Mouse (Mus musculus): ENCODE data around the gene Dnaja2. TPM values are rescaled to one million over a fixed set of nuclear protein-coding genes. Genes with fewer than 3 reads are reported as not detected.

The Dnaja2 gene
- total RNA-seq, 2 experiments from 2014 or later: 284 to 287 TPM

DNA sequence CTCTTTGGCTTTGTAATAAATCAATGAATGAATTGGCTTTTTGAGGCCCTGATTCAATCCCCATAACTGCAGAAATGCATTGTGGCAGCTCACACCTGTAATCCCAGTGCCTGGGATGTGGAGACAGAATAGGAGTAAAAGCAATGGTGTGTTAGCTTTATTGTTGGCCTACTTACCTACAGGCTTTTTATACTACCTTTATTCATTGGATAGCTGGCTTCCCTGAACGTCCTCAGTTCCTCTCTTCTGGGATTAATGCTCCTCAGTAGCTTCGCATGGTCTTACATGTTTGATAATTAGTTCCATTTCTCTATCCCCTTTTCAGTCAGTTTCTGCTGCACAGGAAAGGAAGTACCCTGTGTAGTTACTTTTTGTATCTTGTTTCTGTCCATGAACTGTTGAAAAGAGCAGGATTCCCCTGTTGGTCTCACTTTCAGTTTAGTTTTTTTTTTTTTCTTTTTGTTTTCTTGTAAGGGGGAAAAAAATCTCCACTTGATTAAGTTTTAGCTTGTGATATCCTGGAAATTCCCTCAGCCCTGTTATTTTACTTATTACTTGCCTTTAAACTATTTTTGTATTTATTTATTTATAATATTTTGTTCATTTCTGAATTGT is 1.9 kb upstream of the Dnaja2 start:
- DNase-seq: no peak

DNA sequence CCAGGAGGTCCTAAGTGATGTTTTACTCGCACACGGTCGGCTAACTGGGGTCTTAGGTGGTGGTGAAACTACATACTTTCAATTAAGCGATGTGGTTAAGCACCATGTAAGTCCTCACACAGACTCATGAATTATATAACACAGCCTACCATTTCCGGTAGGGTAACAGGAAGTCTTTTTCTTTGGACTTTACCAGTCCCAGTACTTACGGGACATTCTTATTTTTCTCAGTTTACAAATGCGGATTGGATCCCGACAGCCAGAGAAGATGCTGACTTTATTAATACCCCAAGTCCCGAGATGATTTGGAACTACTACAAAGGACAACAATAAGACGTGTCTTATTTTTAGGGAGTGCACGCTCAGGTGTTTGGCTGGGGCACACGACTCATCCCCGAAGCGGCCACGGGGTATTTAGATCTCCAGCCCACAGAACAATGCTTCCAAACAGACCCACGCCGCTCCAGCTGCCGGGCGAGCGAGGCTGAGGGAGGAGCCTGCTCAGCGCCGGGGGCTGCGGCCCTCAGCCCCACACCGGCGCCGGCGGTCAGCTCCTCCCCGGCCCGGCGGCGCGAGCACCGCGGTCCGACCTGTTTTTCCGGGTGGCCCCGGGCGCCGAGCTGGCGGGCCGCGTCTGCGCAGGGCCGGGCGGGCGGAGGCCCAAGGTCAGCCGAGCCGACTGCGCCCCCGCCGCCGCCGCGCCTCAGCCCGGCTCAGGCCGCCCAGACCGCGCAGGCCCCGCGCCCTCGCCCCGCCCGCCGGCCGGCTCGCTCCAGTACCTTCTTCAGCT is 558 bp downstream of the Dnaja2 start:
- peak; percentile 27 to 49 for DNase-seq

DNA sequence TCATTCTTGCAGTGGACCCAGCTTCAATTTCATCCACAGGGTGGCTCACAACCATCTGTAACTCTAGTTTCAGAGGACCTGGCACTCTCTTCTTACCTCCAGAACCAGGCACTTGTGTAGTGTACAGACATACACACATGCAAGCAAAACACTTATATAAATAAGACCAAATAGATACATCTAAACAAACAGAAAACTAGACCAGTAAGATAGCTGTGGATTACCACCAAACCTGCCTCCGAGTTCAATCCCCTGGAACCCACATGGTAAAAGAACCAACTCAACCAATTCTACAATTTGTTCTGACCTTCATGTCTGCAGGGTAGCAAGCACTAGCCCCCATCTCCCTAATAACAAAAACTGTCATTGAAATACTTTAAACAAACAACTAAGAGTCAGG is 3.2 kb downstream of the Dnaja2 start:
- no peak for DNase-seq

DNA sequence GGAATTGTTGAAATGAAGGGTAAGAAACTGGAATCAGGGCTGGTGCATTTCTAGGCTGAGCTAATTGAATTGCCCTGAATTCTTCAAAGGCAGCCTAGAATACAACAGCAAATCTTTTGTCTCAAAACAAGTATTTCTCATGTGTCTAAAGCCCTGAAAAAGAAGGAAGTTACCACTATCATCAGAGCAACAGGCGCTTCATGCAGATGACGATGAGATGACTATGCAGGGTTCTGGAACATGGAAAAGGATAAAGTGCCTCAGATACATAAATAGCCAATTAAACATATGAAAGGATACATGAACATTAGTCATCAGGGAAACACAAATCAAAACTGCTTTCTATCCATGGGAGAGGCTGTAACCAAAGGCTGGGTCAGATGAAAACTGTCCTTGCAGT is 18.8 kb downstream of the Dnaja2 start:
- DNase-seq: no peak

DNA sequence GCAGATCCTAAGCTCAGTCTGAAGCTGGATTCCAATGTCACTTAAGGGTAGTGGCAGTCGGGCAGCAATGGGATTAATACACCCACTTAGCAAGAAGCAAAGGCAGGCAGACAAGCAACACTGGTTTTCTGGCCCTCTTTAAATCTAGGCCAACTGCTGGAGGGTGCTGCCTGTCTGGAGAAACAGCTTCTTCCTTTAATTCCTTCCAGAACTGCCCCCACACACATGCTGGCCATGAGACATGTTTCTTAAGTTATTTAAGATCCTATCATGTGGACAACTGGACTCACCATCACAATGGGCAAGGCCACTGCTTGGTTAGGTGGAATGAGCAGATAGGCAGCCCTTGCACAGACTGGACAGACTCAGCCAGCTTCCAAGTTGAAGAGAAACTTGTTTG is 21.0 kb downstream of the Dnaja2 start:
- DNase-seq: no peak

DNA sequence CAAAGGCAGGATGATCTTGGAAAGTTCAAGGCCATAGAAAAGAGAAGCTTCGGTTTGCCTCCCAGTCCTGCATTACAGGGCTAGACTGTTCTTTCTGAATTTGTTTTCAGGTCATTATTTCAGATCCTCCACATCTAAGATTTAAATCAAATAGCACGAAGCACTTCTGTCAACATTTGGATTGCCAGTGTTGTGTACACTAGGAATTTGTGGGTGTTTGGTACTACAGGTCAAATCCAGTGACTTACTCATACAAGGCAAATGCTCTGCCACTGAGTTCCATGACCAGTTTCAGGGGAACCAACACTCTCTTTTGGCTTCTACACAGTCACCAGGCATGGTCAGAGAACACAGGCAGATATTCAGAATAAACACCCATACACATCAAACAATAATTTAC is 21.7 kb downstream of the Dnaja2 start:
- DNase-seq: no peak

DNA sequence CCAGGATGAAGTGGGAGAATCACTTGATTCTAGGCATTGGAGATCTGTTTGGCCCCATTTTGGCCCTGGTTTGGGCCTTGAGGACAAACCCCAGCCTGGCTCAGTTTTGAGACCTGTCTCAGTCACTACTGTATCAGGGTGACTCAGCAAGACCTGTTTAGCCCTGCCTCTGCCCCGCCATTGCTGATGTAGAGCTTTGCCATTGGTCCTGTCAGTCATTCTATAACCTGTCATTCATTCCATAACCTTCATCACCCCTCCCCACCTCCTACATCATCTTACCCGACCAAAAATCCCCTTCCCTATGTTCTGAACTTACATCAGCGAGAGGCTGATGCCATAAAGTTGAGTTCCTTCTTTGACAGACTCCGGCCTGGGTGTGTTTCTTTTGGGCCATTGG is 22.3 kb downstream of the Dnaja2 start:
- DNase-seq: no peak

DNA sequence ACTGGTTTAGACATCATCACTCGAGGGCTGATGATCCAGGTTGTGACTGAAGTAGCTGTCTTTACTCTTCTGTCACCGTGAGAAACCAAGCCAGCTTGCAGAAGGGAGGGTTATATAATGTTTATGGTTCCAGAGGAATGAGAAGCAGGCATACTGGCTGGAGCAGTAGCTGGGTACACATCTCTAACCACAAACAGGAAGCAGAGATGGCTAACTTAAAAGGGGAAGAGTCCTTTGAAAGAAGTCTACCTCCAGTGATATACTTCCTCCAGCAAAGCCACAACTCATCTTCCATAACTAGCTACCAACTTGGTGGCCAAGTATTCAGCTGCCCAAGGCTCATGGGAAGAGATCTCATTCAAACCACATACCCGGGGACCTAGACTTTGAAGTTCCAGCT is 23.7 kb downstream of the Dnaja2 start:
- no peak for DNase-seq

DNA sequence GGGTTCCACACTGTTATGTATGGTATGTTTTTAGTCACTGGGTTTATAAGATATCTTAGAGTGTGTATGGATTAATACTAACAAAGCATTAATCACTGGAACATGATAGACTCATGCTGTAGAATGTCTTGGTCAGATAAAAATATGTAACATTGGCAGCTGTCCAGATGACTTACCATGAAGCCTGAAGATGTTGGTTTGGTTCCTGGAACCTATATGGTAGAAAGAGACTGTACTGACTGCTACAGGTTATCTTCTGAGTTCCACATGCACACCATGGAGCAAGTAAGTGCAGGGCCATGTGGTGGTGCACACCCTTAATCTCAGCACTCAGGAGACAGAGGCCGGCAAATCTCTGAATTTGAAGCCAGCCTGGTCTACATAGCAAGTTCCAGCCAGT is 24.4 kb downstream of the Dnaja2 start:
- no peak for DNase-seq

DNA sequence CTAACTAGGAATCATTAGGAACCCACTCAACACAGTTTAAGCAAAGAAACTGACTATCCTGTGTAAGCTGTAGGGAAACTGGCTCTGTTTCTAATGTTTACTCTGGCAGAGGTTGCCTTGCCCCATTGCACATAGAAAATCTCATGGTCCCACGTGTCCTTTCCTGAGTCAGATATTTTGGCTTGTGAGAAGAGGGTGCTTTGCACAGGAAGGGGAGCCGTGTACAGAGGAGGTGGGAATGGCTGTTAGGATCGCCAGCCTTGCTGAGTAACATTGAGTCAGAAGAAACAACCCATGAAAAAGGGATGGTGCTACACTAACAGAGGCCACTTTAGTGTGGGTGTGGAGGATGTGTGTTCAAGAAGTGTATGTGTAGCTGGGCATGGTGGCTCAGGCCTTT is 26.2 kb downstream of the Dnaja2 start:
- DNase-seq: no peak

DNA sequence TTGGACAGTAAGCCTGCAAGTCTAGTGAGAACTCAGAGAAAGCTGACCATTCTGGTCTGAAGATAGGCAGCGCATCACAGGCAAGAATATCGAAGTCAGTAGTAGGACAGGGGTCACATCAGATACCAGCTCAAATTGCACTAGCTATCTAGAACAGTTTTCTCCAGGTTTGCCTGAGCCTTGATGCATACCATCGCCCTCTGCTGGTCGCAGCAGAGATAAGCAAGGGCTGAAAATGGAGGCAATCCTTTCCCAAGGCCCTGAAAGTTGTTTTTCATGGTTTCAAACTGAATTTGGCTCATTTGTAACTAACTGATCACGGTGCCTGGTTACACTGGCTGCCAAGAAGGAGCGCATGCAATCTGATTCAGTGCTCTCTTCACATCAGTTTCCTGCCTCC is 29.0 kb downstream of the Dnaja2 start:
- DNase-seq: peak; percentile 49 to 81

DNA sequence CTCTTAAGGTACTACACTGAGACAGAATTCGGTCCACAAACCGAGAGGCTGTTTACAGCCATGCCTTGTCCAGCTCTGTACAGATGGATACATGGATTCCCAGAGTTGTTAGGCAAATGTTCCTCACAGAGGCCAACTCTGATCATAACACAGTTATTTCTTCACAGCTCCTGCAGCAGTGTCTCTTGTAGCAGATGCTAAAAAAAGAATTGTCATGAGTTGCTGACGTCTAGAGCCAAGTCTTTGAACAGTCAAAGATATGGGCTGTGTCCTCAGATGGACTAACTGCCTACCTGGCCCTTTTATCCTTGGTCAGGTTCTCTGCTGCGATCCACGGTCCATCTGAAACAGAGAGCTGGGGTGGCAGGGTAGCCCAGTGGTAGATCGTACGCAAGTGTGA is 31.1 kb downstream of the Dnaja2 start:
- peak; percentile 49 to 71 for DNase-seq

DNA sequence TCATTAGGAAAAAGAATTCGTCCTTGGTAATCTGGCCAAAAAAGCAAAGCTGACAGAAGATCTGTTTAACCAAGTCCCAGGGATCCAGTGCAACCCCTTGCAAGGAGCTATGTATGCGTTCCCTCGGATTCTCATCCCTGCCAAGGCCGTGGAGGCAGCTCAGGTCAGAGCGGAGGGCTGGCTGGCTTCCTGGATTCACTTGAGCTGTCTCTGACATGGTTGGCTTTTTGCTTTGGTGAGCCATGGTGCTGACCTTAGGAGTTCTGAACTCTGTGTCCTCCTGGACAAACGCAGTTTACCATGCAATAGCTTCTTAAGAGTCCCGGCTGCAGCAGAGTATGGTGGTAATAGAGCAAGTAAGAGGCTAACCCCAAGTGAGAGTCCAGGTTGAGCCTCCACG is 33.8 kb downstream of the Dnaja2 start:
- DNase-seq: peak; percentile 74 to 81

DNA sequence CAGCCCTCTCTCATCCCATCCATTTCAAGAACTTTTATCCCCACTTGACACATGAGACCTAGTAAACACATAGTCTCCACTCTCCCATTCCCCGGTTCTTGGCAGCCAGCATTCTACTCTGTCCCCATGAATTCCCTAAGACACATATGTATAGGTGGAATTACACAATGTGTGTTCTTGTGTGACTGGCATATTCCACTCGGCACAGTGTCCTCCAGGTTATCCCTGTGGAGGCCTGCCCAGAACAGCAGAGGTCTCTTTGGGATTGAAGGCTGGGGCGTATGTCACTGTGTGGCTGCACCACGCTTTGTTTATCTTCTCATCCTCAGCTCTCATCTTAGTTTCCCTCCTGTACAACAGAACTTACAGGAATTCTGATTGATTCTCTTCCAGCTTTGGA is 34.6 kb downstream of the Dnaja2 start:
- DNase-seq: no peak

DNA sequence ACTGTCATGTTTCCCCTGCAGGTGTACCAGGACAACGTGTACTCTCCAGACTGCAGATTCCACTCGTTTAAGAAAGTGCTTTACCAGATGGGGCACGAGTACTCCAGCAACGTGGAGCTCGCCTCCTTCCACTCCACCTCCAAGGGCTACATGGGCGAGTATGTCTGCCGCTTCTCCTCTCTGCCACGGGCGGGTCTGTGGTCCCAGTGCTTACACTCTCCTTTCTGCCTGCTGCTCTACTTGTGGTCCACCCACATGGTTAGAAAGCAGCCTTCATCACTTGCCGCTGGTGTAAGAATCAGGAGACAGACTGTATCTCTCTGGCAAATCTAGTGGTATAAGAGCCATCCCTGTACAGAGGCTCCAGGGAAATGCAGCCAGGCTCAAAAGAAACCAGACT is 37.2 kb downstream of the Dnaja2 start:
- DNase-seq: no peak

DNA sequence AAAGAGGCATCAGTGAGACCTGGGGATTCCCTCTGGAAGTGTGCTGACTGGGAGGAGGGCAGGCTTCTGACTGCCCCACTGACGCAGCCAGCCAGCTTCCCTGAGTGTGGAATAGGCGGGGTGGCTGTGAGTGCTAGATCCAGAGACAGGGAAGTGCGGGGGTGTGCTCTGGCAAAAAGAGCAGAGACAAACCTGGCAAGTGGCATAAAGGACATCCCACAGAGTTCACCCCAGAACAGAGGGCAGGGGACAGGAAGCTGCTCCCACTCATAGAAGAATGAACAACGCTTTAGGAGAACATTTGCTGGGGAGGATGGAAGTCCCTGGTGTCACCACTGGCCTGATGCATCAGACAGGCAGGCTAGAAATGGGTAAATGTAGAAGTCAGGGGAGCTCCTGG is 37.8 kb downstream of the Dnaja2 start:
- DNase-seq: peak in 1 of 2 experiments; percentile 46

DNA sequence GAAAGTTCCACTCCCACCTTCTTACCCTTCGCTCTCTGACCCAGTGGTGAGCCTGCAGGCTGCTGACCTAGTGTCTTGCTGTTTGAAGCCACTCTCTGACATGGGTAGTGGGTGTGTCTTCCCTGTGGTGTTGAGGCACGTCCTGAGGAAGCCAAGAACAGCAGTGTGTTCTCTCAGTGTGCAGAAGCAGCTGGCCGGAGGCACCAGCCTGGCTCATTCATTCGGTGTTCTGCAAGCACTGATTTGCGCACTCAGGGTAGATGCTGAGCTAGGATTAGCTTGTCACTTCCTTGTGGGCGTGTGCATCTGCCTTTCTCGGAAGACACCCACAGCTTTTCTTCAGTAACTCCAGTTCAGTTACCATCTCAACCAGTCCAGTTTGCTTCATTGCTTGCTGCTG is 39.8 kb downstream of the Dnaja2 start:
- DNase-seq: peak in 1 of 2 experiments; percentile 61

DNA sequence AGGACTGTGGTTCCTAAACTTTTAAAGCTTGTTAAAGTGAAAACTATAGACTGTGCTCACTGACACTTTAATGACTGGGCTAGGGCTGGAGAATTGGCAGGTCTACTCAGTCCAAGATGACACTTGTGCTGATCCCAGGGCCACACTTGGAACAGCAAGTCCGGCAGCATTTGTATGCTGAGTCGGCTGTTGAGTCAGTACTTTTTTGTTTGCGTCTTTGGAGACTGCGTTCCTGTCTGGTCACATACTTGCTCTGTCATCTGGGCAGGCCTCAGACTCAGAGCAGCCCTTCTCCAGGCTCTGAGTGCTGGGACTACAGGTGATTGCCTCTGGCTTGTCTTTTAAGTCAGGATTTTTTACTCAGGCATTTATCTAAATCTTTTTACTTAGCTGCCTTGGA is 41.9 kb downstream of the Dnaja2 start:
- DNase-seq: peak in 1 of 2 experiments; percentile 42

DNA sequence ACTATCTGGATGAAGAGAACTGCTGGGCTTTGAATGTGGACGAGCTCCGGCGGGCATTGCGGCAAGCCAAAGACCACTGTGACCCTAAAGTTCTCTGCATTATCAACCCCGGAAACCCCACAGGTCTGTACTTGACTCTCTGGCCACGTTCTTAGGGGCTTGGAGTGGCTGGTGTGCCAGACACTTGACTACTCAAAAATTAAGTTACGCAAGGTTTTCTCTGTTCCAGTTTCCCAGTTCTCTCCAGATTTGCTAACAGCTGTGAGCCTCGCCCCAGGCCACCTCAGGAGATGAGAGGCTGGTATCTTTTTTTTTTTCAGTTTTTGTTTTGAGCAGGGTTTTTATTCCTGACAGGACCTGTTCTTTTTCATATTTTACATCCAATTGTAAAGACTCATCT is 42.9 kb downstream of the Dnaja2 start:
- no peak for DNase-seq

DNA sequence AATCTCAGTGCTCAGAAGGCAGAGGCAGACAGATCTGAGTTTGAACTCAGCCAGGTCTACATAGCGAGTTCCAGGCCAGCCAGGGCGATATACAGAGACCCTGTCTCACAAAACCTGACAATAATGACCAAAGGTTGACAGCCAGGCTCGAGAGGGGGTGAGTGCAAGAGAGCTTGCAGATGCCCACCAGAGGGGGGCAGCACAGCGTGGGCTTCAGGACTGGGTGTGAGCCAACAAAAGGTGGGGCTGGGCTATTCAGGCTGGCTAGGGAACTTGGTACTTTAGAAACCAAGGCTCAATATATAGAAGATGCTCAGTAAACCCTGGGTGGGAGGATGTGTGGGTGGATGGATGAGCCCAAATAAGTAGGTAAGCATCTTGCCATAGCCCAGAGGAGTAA is 46.5 kb downstream of the Dnaja2 start:
- no peak for DNase-seq

DNA sequence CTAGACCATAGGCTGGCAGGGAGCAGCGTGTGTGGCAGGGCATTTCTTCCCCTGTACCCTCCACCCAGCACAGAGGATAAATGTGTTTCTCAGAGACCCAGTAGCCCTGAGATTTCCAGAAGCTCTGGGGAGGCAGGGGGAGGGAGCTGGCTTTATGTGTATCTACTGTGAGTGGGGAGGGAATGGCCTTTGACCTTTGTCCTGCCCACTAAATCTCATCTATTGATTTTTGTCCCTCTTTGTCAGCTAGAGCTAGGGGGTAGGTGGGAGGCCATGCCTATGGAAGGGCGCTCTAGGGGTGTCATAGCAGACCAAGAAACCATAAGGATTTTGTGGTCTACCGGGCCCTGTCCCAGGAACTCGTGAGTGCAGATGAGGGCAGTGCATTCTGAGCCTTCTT is 48.5 kb downstream of the Dnaja2 start:
- DNase-seq: no peak

DNA sequence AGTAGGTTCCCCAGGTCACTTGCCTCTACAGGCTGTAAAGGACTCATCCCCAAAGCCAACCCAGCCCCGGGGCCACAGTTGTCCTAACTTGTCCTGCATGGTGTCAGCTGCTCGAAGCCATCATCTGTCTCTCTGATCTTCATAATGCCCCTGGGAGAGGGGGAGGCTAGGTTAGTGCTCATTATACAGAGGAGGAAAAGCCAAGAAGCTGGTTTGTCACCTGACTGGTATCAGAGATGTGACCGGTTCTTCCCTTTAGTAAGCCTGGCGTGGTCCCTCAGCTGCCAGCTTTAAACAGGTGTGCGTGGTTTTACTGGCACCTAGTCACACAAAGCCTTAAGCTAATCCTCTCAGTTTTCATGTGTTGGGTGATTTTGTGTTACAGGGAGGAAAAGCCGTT is 50.4 kb downstream of the Dnaja2 start:
- DNase-seq: no peak

DNA sequence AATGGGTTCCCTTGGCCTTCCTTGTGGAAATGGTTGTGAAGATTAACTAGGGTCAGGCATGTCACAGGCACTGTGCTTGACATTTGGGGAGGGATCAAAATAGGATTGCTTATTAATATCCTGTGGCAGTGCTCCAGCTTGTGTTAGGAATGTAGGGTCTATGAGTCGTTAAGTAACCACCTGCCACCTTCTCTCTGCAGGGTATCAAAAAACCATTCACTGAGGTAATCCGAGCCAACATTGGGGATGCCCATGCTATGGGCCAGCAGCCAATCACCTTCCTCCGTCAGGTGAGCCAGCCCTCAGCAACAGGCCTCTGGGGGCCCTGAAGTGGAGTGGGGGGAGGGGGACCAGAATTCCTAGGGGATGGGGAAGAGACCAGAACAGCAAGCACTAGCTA is 52.1 kb downstream of the Dnaja2 start:
- no peak for DNase-seq

DNA sequence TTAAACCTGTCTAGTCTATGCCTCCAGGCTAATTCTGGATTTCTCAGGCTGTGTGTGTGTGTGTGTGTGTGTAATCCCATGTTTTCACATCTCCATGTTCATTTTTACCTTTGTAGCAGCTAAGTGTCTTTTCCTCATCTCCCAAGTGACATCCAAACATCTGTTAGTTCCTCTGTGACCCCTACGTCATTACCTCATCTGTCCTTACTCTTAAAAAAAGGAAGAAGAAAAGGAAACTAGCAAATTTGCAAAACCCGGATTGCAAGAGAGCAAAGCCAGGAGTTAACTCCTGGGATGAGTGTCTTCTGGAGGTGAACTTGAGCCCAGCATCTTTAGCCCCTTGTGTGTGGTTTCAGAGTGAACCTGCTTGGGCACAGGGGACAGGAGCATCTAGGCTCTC is 52.8 kb downstream of the Dnaja2 start:
- no peak for DNase-seq

Data from heart, adult 18-20 months (tissue).